Mouse (Mus musculus) cerebellum, adult 18-20 months (tissue): ENCODE measurements around the gene Cbx7.

ENCODE experiments used
- DNase-seq, 2 experiments: peaks; one replicate each; pipeline ENCODE4 v3.0.0; 2021

Gene Cbx7

GRCm38 (mm10) chr15:80000694-80001093 is 29.8 kb upstream of the Cbx7 start:
- no peak for DNase-seq

DNA sequence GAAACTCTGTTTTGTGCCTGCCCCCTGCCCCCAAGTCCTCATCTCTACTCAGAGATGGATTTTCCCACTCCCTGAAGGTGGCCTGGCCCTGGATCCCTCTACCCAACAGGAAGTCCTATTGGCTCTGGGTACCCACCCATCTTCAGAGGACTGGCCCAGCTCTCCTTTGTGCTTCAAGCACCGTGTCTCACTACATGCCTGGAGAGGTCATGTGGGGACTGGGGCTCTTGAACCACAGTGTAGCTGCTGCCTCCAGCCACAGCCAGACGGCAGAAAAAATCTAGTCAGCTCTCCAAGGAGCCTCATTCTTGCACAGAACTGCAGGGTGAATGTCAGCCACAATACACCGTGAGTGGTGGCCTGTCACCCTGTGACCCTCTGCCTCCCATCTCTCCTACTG is 27.1 kb upstream of the Cbx7 start:
- no peak for DNase-seq

DNA sequence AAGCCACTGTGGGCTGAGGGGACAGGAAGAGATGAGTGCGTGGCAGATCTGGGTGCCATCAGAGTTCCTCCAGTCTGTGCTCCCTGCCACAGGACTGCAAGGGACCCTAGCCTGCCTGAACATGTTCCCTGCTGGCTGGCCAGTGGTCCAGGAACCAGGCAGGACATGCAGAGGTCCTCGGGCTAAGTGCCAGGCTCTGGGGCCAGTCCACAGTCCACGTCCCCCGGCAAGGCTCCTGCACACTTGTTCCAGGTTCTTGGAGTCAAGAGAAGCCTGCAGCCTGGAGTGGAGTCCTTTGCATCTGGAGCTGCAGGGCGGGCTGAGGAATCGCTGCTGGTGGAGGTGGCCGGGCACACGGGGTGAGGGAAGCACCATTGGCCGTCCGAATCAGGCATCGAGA is 25.9 kb upstream of the Cbx7 start:
- no peak for DNase-seq

- DNase-seq, result no peak
Observed at GRCm38 (mm10) chr15:79995552-79995951, 24.6 kb upstream of the Cbx7 start.

GRCm38 (mm10) chr15:79994566-79994965 is 23.6 kb upstream of the Cbx7 start:
- DNase-seq, result no peak

DNA sequence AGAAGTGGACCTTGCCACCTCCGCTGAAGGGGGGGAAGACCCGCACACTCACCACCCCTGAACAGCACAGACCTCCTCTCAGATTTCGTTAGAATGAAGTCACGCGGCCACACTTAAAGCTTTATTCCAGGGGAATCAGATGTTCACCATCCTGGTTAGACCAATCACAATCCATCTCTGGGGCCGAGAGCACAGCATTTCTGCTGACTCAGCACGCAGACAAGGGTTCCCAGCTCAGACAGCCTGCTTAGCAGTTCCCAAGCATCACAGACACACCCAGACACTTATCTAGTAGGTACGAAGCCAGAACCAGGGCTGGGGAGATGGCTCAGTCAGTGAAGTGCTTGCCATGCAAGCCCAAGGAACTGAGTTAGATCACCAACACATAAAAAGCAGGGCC is 15.3 kb upstream of the Cbx7 start:
- DNase-seq, result no peak

GRCm38 (mm10) chr15:79985471-79985870 is 14.6 kb upstream of the Cbx7 start:
- no peak for DNase-seq

- DNase-seq, result no peak
Observed at GRCm38 (mm10) chr15:79984152-79984551, 13.2 kb upstream of the Cbx7 start.

- no peak for DNase-seq
Observed at GRCm38 (mm10) chr15:79980716-79981115, 9.8 kb upstream of the Cbx7 start.

DNA sequence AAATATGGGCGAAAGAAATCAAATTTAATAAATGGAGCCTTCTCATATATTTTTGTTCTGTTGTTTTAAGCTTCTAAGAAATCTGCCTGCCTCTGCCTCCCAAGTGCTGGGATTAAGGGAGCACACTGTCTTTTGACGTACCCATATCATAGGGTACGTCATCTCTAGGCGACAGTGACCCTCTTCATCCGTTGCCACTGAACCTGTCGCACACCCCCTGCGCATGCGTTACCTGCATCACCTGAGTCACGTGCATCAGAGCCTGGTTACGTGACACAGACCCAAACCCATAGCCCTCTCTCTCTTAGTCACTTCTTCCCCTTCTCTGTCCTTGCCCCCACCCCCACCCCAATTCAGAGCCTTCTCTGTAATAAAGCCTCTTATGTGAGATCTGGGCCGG is 1.3 kb upstream of the Cbx7 start:
- DNase-seq, result no peak

- DNase-seq, result no peak
Observed at GRCm38 (mm10) chr15:79970491-79970890, 428 bp downstream of the Cbx7 start.

DNA sequence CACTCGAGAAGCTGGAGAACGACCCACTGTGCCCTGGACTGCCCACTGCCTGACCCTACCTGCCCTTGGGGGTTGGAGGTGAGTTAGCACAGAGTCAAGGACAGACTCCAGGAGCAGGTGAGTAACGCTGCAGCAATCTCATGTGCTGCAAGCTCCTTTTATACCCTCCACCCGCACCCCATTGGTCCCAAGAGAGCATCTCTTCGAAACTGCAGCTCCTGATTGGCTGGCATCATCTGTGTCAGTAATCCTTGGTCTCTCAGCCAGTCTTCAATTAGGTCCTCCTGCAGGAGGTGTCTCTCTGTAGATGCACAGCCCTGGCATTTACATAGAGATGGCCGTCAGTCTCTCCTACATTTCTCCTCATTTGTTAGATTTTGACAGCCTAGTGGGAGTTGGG is 3.6 kb downstream of the Cbx7 start:
- no peak for DNase-seq

- DNase-seq, result no peak
Observed at GRCm38 (mm10) chr15:79964376-79964775, 6.5 kb downstream of the Cbx7 start.

DNA sequence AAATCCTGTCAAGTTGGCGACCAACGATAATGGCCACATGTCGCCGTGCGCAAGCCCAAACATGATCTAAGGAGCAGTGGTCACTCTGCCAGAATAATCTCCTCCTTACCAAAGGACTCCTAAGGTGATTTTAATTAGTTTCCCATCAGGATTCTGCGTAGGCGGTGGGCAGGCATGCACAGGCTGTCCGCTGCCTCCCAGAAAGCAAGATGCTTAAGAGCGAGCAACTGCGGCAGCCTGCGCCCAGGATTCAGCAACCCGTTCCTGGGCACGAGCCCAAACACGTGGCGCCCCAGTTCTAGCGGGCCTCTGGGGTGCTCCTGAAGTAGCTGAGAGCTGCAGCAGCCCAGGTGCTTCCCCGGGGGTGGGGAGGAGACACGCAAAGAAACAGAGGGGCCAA is 8.3 kb downstream of the Cbx7 start:
- peak; percentile 81 for DNase-seq

DNA sequence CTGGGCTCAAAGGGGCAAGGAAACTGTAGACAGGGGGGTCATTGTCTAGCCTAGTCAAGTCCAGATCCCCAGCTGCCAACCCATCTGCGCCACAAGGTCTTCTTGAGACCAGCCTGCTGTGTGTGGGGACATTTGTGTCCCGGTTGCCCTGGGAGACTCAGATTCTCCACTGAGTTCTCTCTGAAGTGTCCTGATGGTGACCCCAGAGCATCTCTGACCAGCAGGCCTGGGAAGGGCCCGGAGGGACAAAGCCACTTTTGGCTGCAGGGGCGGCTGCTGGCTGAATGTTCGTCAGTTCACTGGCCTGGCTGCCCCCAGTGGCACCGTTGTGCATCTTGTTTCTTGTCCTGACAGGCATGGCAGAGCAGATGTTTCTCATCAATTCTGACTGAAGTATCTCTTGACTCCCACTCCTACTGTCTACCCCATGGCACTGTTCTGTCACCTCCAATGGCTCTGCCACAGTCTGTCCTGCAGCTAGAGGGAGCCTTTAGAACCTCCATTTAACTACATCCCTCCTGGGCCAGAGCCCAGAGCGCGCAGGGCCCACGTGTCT is 9.5 kb downstream of the Cbx7 start:
- DNase-seq, result peak in 1 of 2 experiments; percentile 20

DNA sequence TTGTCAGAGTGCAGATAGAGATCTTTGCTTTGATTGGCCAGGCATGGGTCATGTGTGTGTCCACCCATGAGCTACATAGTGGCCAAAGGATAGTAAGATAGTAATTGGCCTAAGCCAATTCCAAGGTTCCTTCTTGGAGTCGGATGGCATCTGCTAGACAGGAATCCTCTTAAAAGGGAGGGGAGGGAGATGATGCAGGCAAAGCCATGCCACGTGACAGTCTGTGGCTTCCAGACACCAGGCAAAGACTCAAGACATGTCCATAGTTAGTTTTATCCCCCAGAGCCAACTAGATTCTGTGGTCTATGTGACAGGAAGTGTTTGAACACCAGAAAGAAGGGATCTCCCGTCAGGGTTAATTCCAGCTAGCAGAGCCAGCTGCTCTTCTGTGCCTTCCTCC is 12.5 kb downstream of the Cbx7 start:
- DNase-seq, result no peak

DNA sequence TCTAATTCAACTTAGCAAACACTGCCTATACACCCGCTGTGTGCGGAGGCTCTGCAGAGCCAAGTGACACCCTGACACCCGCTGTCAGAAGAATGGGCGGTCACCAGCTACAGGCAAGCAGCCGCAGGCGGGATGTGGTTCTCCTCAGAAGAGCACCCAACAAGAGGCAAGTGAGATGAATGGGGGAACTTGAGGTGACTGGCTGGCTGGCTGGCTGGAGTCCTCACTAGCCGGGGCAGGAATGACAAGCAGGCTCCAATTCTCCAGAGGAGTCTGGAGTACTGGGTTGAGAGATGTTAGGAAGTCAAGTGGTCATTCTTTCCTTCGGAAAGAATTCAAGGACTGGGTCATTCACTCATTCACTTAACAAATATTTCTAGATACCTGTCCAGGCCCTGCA is 14.4 kb downstream of the Cbx7 start:
- DNase-seq, result no peak

DNA sequence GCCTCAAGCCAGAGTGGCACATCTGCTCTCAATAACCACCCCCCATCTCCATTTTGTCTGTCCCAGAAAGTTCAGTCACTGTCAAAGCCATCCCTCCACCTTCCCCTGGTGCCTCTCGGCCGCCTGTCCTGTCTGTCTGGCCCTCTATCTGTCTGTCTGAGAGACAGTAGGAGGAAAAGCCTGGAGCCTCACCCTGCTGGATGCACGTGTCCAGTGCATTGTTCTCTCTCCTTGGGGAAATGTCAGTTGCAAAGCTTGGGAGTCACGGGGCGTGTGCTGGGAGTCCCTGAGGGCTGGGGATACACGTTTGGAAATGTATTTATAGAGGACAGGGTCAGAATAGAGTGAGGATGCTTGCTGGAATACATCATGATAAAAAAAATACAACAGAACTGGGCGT is 17.4 kb downstream of the Cbx7 start:
- DNase-seq, result no peak

GRCm38 (mm10) chr15:79952504-79953231 is 18.3 kb downstream of the Cbx7 start:
- DNase-seq, result no peak

- no peak for DNase-seq
Observed at GRCm38 (mm10) chr15:79951730-79952503, 19.0 kb downstream of the Cbx7 start.

GRCm38 (mm10) chr15:79951226-79951625 is 19.7 kb downstream of the Cbx7 start:
- no peak for DNase-seq

DNA sequence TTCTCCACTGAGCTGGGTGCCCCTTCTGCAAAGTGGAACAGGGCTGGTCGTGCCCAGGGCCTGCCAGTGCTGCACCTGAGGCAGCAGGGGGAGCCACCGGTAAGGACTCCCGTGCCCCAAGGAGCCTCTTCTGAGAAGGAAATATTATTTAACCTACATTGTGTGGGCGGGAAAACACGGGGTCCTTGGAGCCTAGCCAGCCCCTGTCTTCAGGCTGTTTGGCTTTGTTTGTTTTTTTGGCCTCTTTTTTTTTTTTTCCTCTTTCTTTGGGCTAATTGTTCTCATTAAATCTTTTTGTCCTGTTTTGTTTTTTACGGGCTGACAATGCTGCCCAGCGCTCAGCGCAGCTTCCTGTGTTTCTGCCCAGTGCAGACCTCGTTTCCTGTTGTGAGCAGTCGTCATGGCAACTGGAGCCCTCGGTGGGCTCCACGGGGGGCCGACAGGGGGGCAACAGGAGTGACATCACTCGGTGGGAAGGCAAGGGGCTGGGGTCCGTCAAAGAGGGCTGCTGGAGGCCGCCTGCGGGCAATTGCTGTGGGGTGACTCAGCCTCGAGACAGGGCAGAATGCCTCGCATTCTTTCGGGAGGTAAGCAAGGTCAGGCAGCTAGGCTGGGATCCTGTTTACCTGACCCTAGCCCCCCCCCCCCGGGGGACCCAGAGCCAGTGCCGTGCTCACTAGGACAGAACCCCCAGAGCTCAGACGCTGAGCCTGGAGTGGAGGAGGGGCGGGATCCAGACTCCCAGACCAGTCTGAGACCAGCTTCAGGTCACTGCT is 20.5 kb downstream of the Cbx7 start:
- DNase-seq, result peak; percentile 82 to 83

DNA sequence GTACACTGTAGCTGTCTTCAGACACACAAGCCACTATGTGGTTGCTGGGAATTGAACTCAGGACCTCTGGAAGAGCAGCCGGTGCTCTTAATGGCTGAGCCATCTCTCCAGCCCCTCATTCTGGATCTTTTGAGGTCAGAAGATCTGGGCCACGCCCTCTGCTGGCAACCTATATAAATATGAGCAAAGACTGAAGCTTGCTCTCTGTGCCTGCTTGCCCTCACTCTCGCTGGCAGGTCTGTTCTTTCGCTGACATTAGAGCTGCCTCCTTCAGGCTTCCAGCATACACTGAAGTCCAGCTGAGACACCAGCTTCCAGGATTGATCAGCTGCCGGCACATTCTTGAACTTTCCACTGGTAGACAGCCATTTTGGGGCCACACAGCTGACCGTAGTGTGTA is 23.2 kb downstream of the Cbx7 start:
- DNase-seq, result no peak
